ENCODE assay signal across 8 mouse cellular contexts in the genomic region with DNA sequence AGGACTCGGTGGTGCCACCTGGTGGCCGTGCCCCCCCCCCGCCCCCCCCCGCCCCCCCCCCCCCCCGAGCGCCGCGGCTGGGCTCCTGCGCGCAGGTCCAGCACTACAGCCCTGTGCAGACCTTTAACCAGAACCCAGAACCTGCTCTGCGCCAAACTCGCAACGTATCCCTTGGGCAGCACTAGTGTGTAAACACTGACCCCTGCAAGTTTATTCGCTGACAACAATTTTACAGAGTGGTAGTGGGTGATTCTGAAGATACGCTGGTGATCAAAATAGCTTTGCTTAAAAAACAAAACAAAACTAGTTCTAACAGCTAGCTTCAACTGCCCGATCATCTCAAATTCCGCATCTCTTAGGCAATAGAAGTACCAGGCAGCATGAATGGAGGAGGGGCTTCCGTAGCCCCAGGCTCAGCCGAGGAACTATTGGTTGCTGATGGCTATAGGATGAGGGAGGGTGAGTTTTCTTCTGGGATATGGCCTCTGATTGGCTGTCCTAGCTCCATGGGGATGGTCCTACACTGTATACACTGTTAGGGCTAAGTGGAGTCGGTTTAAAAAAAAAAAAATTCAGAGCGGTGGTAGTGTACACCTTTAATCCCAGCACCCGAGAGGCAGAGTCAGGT. TPM values are rescaled to one million over a fixed set of nuclear protein-coding genes. Genes with fewer than 3 reads are reported as not detected.
DNase-seq lines count a peak whose midpoint lies in the region; ATAC-seq and TF ChIP-seq lines count a peak whose summit lies in the region.

A gene (minus strand): TSS at position 5 of the 628 bp plus-strand sequence.

- intact Hi-C loops in left cerebral cortex, adult 2 months (cut with DNase I): loop anchor here (5.0 kb wide), 2 partner anchors 277 to 592 kb away; a partner anchor contains a TSS

- peak within 1 kb of the TSS; percentile 60 for H3K4me3 ChIP-seq in left cerebral cortex, adult 2 months
- H3K4me3 ChIP-seq in bone marrow macrophage, adult 2 months (ENCODE audit: insufficient read depth, low read length): peak within 1 kb of the TSS; percentile 75
- H3K4me3 ChIP-seq in forebrain, embryonic 15.5 days: peak within 1 kb of the TSS; percentile 78
- H3K4me3 ChIP-seq in hindbrain, embryonic 13.5 days: peak within 1 kb of the TSS; percentile 64
- peak within 1 kb of the TSS; percentile 76 for H3K4me3 ChIP-seq in liver, embryonic 16.5 days (ENCODE audit: low read depth, low read length)

- peak; percentile 17 for TF ChIP-seq CTCF in left cerebral cortex, adult 2 months (IDR thresholded peaks at IDR 0.05)
- no peak for TF ChIP-seq CTCF in bone marrow macrophage, adult 2 months (IDR thresholded peaks at IDR 0.05; ENCODE audit: low read depth, low read length)

- no peaks in the 10 kb centered on the region for H3K9me3 ChIP-seq in forebrain, embryonic 15.5 days
- H3K9me3 ChIP-seq in hindbrain, embryonic 13.5 days: no peaks in the 10 kb centered on the region
- H3K9me3 ChIP-seq in liver, embryonic 16.5 days (replicated peaks; ENCODE audit: control insufficient read depth, low read length): no peaks in the 10 kb centered on the region

- peaks cover 18% of the 10 kb centered on the region for H3K4me1 ChIP-seq in bone marrow macrophage, adult 2 months (ENCODE audit: control insufficient read depth, insufficient read depth, low read length)
- peaks cover 12% of the 10 kb centered on the region for H3K4me1 ChIP-seq in forebrain, embryonic 15.5 days
- H3K4me1 ChIP-seq in hindbrain, embryonic 13.5 days (replicated peaks): peaks cover 13% of the 10 kb centered on the region
- H3K4me1 ChIP-seq in liver, embryonic 16.5 days (ENCODE audit: control insufficient read depth, low read depth, low read length): peaks cover 25% of the 10 kb centered on the region

- peak within 1 kb of the TSS; percentile 80 for H3K9ac ChIP-seq in forebrain, embryonic 15.5 days (replicated peaks)
- H3K9ac ChIP-seq in hindbrain, embryonic 13.5 days: peak within 1 kb of the TSS; percentile 79
- H3K9ac ChIP-seq in liver, embryonic 16.5 days (ENCODE audit: low read depth, low read length): peak within 1 kb of the TSS; percentile 74

- H3K4me2 ChIP-seq in forebrain, embryonic 15.5 days (replicated peaks): peak within 1 kb of the TSS; percentile 91
- peak within 1 kb of the TSS; percentile 85 for H3K4me2 ChIP-seq in hindbrain, embryonic 13.5 days
- H3K4me2 ChIP-seq in liver, embryonic 16.5 days (ENCODE audit: low read depth, low read length): peak within 1 kb of the TSS; percentile 85

- no peak for TF ChIP-seq POLR2A in bone marrow macrophage, adult 2 months (IDR thresholded peaks at IDR 0.05; ENCODE audit: borderline replicate concordance, low read depth, low read length)

- peak; percentile 96 for ATAC-seq in forebrain, embryonic 15.5 days (replicated peaks)
- ATAC-seq in hindbrain, embryonic 13.5 days (ENCODE audit: low FRiP score): peak; percentile 95
- ATAC-seq in liver, embryonic 16.5 days (ENCODE audit: low read depth): peak; percentile 90

- no peak for DNase-seq in left cerebral cortex, adult 2 months (ENCODE audit: extremely low spot score in 1 of 2, low spot score in 2 of 2)
- DNase-seq in left cerebral cortex, adult 11 months (ENCODE audit: low spot score): no peak
- DNase-seq in right cerebral cortex, adult 2 months (ENCODE audit: low spot score in 2 of 2): peak; percentile 21 to 34
- DNase-seq in ovary, adult 18-20 months (ENCODE audit: low spot score): no peak

- H3K27ac ChIP-seq in left cerebral cortex, adult 2 months: peak within 1 kb of the TSS; percentile 91
- peak within 1 kb of the TSS; percentile 44 for H3K27ac ChIP-seq in bone marrow macrophage, adult 2 months (ENCODE audit: insufficient read depth, low read depth, low read length)
- peak within 1 kb of the TSS; percentile 90 for H3K27ac ChIP-seq in forebrain, embryonic 15.5 days (replicated peaks)
- peak within 1 kb of the TSS; percentile 90 for H3K27ac ChIP-seq in hindbrain, embryonic 13.5 days
- H3K27ac ChIP-seq in liver, embryonic 16.5 days (ENCODE audit: low read length): peak within 1 kb of the TSS; percentile 91

- H3K36me3 ChIP-seq in forebrain, embryonic 15.5 days: no peaks in the 10 kb centered on the region
- H3K36me3 ChIP-seq in hindbrain, embryonic 13.5 days: 0 out of 2 replicates have a peak, but pooled peaks cover under 1% of the 10 kb centered on the region
- H3K36me3 ChIP-seq in liver, embryonic 16.5 days (ENCODE audit: control insufficient read depth, insufficient read depth): no peaks in the 10 kb centered on the region

- 1% methylated on average over 13 of the region's 22 CpGs for WGBS in forebrain, embryonic 15.5 days
- WGBS in hindbrain, embryonic 13.5 days: under 1% methylated on average over 12 of the region's 22 CpGs
- under 1% methylated on average over 16 of the region's 22 CpGs for WGBS in liver, embryonic 16.5 days (ENCODE audit: insufficient replicate concordance)

- no peaks in the 10 kb centered on the region for H3K27me3 ChIP-seq in forebrain, embryonic 15.5 days
- H3K27me3 ChIP-seq in hindbrain, embryonic 13.5 days: no peaks in the 10 kb centered on the region
- H3K27me3 ChIP-seq in liver, embryonic 16.5 days (ENCODE audit: control insufficient read depth, insufficient read depth, low read depth, low read length): no peaks in the 10 kb centered on the region

RNA-seq across cellular contexts. Expression of the gene that starts here (rescaled TPM):
- total RNA-seq in left cerebral cortex, adult 2 months (2021): 1 to 10 TPM; 5.9 to 8.1 TPM
- polyA plus RNA-seq in bone marrow macrophage, adult 2 months (2012; ENCODE audit: insufficient read depth, insufficient read length, missing spikeins): 3.1 and 3.6 TPM in 2 replicates
- 43.4 and 49.4 TPM in 2 replicates for polyA plus RNA-seq in forebrain, embryonic 15.5 days (2015; fragmentation: Nextera tagmentation; extraction: Ambion mirVana)
- polyA plus RNA-seq in hindbrain, embryonic 13.5 days (2015; fragmentation: Nextera tagmentation; extraction: Ambion mirVana): 39.2 and 41.9 TPM in 2 replicates
- 36.5 and 44.0 TPM in 2 replicates for polyA plus RNA-seq in liver, embryonic 16.5 days (2015; fragmentation: Nextera tagmentation; extraction: Ambion mirVana)

Comparison
In these comparisons a context has a peak if more than half of its experiments do, and no peak if none do; other contexts are left out.
1. DNase-seq: peak in right cerebral cortex, adult 2 months (2 of 2); none in left cerebral cortex, adult 2 months (0 of 2), left cerebral cortex, adult 11 months (single experiment) and ovary, adult 18-20 months (single experiment).
2. Peak in every context shown above with its lines, with median percentiles within 50 percentile points of each other: H3K27ac ChIP-seq, H3K4me3 ChIP-seq, ATAC-seq, H3K4me2 ChIP-seq and H3K9ac ChIP-seq.